Mouse (Mus musculus) macrophage (primary cell): ENCODE data around the gene Emd. TPM values are rescaled to one million over a fixed set of nuclear protein-coding genes. Genes with fewer than 3 reads are reported as not detected.
A peak's percentile ranks its signal among the peaks of the same experiment; 100 is the strongest.

Source experiments
- H3K27ac ChIP-seq: fragments of 350-480 bp; formaldehyde crosslinking; 2 replicates; pipeline ENCODE4 v1.9.0; 2021
- H3K36me3 ChIP-seq: fragments of 350-480 bp; formaldehyde crosslinking; 2 replicates; pipeline ENCODE4 v1.9.0; 2021; ENCODE audit errors: inconsistent target
- H3K4me3 ChIP-seq: fragments of 350-480 bp; formaldehyde crosslinking; 2 replicates; pipeline ENCODE4 v1.9.0; 2021; ENCODE audit errors: inconsistent target
- H3K79me2 ChIP-seq: fragments of 350-480 bp; formaldehyde crosslinking; 2 replicates; pipeline ENCODE4 v1.9.0; 2021; ENCODE audit errors: inconsistent target
- WGBS: methylation state at CpG from one replicate; pipeline ENCODE4 v1.1.7; 2026; ENCODE audit warnings: inconsistent platforms; ENCODE audit not compliant: missing documents; 5-methylcytosine and 5-hydroxymethylcytosine counted together
- polyA plus RNA-seq: library from polyadenylated mRNA; stranded (reverse); fragments of 250-400 nt; gene quantifications from 3 replicates; pipeline ENCODE4 v1.2.4, GENCODE M21; 2018; ENCODE audit warnings: inconsistent platforms

Gene Emd
- polyA plus RNA-seq, 1 experiment from 2014 or later, result 94.2 TPM

- H3K79me2 ChIP-seq, result peaks cover 56% of the 10 kb centered on the region
- peak overlapping the region; percentile 58 for H3K4me3 ChIP-seq
- H3K36me3 ChIP-seq, result no peaks in the 10 kb centered on the region
- peak overlapping the region; percentile 78 for H3K27ac ChIP-seq
- 40% methylated on average over 5 of the region's 5 CpGs for WGBS
Observed at GRCm38 (mm10) chrX:74283092-74283437, 28.6 kb downstream of the Emd start.

GRCm38 (mm10) chrX:74293431-74293830 lies 38.9 kb downstream of the Emd start:
- no peak overlapping the region for H3K27ac ChIP-seq
- H3K79me2 ChIP-seq, result peaks cover 14% of the 10 kb centered on the region
- 81% methylated on average over 4 of the region's 4 CpGs for WGBS
- no peak overlapping the region for H3K4me3 ChIP-seq
- H3K36me3 ChIP-seq, result no peaks in the 10 kb centered on the region

DNA sequence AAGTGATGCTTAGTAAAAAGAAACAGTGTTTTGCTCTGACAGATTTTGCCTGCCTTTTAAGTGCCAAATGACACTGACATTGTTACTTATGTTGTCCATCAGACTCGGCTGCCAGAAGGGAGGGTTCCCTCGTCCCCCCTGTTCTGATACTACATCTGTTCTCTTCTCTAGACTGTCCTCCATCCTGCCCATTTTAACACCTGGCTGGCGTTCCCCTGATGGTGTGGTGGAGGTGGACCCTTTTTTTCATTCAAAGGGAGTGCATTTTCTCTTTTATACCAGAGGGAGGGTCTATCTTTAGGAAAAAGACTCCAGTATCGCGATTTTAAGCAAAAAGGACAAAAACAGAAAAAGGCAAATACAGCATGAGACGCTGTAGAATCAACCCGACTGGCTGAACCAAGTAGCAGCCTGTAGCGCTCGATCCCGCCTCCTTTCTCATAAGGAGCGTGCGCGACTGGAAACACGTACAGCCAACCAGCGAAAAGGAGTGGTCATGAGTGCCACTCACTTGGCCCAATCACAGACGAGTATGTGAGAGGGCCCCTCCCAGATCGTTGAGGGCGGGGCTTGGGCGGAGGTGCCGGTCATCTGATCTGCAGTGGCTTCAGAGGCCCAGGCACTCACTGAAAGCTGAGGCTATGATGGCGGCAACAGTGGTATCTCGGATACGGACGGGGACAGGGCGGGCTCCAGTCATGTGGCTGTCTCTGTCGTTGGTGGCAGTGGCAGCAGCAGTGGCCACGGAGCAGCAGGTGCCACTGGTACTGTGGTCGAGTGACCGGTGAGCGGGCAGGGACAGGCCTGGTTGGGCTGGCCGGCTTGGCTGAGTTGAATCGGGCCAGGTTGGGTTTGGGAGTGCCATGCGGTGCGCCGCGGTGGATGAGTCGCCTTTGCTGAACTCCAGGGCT lies 42.3 kb downstream of the Emd start, which contains the start of gene Atp6ap1:
Atp6ap1 (plus strand) TSS at position 560 of the 911 bp plus-strand sequence.
- H3K79me2 ChIP-seq, result peaks cover 36% of the 10 kb centered on the region
- 21% methylated on average over 25 of the region's 37 CpGs for WGBS
- peak within 1 kb of the TSS; percentile 65 for H3K4me3 ChIP-seq
- no peaks in the 10 kb centered on the region for H3K36me3 ChIP-seq
- peak within 1 kb of the TSS; percentile 59 for H3K27ac ChIP-seq

GRCm38 (mm10) chrX:74298348-74298747 lies 43.9 kb downstream of the Emd start:
- Histone ChIP-seq H3K79me2 (peaks cover 51% of the 10 kb centered on the region), H3K4me3 (no peak overlapping the region), H3K36me3 (no peaks in the 10 kb centered on the region), H3K27ac (no peak overlapping the region)
- WGBS, result 100% methylated on average over 1 of the region's 1 CpGs

DNA sequence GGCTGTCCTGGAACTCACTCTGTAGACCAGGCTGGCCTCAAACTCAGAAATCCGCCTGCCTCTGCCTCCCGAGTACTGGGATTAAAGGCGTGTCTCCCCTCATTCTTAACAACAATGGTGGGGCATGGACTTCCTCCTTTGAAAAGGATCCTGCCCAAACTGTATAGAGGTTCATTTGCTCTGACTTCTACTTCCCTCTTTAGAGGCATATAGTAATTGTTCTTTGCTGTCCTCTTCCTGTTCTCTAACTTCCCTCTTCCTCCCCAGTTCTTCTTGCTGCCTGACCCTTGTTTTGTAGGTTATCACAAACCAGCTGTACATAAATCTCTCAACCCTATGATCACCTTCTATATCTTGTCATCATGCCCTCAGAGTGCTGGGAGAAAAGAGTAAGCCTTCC lies 45.2 kb downstream of the Emd start:
- peaks cover 54% of the 10 kb centered on the region for H3K79me2 ChIP-seq
- H3K36me3 ChIP-seq, result no peaks in the 10 kb centered on the region
- H3K27ac ChIP-seq, result peak overlapping the region; percentile 65
- no peak overlapping the region for H3K4me3 ChIP-seq
- 67% methylated on average over 3 of the region's 3 CpGs for WGBS

DNA sequence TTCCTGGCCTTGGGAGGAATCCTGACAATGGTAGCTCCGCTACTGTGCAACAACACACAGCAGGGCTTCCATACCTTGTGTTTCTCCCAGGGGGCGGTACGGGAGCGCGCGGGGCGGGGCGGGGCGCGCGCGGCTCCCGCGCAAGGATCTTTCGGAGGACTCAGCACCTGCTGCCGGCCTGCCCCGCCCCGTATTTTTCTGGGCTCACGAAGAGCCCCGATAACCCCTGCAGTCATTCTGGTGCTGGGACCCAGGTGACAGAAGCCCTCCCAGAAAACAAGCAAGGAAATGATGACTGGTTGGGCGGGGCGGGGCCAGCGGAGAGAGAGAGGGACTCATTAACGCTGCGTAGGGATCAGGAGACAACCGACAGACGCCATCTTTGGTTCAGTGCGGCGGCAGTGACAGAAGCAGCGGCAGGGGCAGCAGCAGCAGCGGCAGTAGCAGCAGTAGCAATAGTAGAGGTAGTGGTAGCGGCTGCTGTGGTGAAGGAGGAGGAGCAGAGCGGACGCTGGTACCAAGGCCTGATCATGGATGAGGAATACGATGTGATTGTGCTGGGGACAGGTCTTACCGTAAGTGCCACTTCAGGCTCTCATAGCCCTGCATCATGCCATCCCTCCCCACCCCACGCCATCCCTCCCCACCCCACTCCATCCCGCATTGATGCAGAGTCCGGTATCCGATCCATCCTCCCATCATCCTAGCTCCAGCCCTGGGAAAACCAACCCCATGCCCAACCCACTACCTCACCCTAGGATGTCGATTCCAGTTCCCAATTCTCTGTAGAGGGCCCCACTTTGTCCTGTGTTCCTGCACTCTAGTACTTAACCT lies 50.6 kb downstream of the Emd start, which contains the start of gene Gdi1:
Gdi1 (plus strand) TSS at position 132 of the 834 bp plus-strand sequence.
- Histone ChIP-seq H3K4me3 (peak within 1 kb of the TSS; percentile 58), H3K27ac (peak within 1 kb of the TSS; percentile 65), H3K36me3 (peaks cover 9% of the 10 kb centered on the region; the same call in 1 of the 2 replicates), H3K79me2 (peaks cover 59% of the 10 kb centered on the region)
- 24% methylated on average over 31 of the region's 41 CpGs for WGBS

Other genes with a start within 250 kb of the Emd start
- 56.5 to 75.1 TPM (median 66.5 TPM) in 3 replicates for gene Irak1, start 230.8 kb upstream of the Emd start, polyA plus RNA-seq
- not detected in 3 replicates for gene Opn1mw, start 127.2 kb upstream of the Emd start, polyA plus RNA-seq
- 13.0 to 16.3 TPM (median 15.6 TPM) in 3 replicates for gene Mecp2, start 119.3 kb upstream of the Emd start, polyA plus RNA-seq
- not detected in 3 replicates for gene Tex28, start 86.8 kb upstream of the Emd start, polyA plus RNA-seq
- not detected in 3 replicates for gene Tktl1, start 77.4 kb upstream of the Emd start, polyA plus RNA-seq
- 167 to 435 TPM (median 388 TPM) in 3 replicates for gene Flna, start 4.9 kb upstream of the Emd start, polyA plus RNA-seq
- gene Rpl10, start 16.1 kb downstream of the Emd start, polyA plus RNA-seq, result 1,104 to 3,117 TPM (median 2,186 TPM) in 3 replicates
- gene Taz, start 27.2 kb downstream of the Emd start, polyA plus RNA-seq, result 20.9 to 53.4 TPM (median 35.7 TPM) in 3 replicates
- gene Dnase1l1, start 27.6 kb downstream of the Emd start, polyA plus RNA-seq, result 142 to 185 TPM (median 160 TPM) in 3 replicates
- gene Atp6ap1, start 42.4 kb downstream of the Emd start, polyA plus RNA-seq, result 423 to 572 TPM (median 484 TPM) in 3 replicates
- gene Gdi1, start 50.3 kb downstream of the Emd start, polyA plus RNA-seq, result 40.7 to 86.1 TPM (median 74.6 TPM) in 3 replicates
- 106 to 278 TPM (median 113 TPM) in 3 replicates for gene Fam50a, start 58.3 kb downstream of the Emd start, polyA plus RNA-seq
- 1.9 to 2.8 TPM (median 2.2 TPM) in 3 replicates for gene Plxna3, start 74.4 kb downstream of the Emd start, polyA plus RNA-seq
- 25.6 to 62.6 TPM (median 35.9 TPM) in 3 replicates for gene Lage3, start 98.9 kb downstream of the Emd start, polyA plus RNA-seq
- 17.1 to 29.5 TPM (median 25.0 TPM) in 3 replicates for gene Ubl4a, start 118.5 kb downstream of the Emd start, polyA plus RNA-seq
- 25.6 to 29.5 TPM (median 27.5 TPM) in 3 replicates for gene Slc10a3, start 118.7 kb downstream of the Emd start, polyA plus RNA-seq
- 24.1 to 37.8 TPM (median 27.4 TPM) in 3 replicates for gene Fam3a, start 138.6 kb downstream of the Emd start, polyA plus RNA-seq
- 21.1 to 27.6 TPM (median 22.4 TPM) in 3 replicates for gene Ikbkg, start 138.6 kb downstream of the Emd start, polyA plus RNA-seq
- gene G6pdx, start 174.5 kb downstream of the Emd start, polyA plus RNA-seq, result 140 to 235 TPM (median 171 TPM) in 3 replicates
- gene Gm6880, start 226.7 kb downstream of the Emd start, polyA plus RNA-seq, result not detected in 3 replicates